Mouse (Mus musculus) frontal cortex, postnatal 25 days (tissue): ENCODE results near the gene Rsbn1.

Experiments used
- DNase-seq, 2 experiments: peaks; one replicate each; pipeline ENCODE4 v3.0.0; 2022; ENCODE audit warnings: low spot score in 2 of 2

Gene Rsbn1

GRCm38 (mm10) chr3:103948666-103949065, 34.7 kb downstream of the Rsbn1 start:
- no peak for DNase-seq

DNA sequence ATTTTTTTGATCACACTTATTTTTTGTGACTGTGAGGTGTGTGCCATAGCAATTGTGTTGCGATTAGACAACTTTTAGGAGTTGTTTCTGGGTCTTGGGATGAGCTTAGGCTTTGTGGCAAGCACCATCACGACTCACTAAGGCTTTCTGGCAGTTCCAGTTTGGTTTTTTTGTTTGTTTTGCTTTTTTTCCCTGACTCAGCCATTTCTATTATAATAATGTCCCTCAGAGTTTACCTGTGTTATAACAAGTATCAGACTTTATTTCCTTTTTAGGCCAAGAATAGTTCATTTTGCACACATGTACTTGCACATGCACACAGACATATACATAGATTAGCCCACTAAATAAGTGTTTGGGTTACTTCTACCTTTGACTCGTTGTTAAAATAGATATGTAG, 46.7 kb downstream of the Rsbn1 start:
- no peak for DNase-seq

DNA sequence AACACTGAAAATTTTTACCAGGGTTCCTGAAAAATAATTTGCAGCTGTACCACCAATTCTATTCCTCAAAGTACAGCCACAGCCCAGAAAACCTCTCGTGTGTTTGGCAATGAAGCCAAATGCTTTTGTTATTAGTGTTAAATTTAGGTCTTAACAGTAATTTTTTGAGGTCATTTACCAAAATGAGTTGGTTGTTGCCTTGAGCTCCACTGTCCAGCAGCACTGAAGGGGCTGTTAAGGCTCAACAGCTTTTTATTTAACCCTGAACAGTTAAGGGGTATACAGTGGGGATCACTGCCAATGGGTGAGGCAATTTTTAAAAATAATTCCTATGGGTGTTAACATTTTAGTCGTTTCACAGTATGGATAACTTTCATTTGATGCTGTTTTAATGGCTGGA, 53.3 kb downstream of the Rsbn1 start:
- no peak for DNase-seq

GRCm38 (mm10) chr3:103967861-103968691, 54.2 kb downstream of the Rsbn1 start, which contains the start of gene Phtf1:
Phtf1 (plus strand) TSS chr3:103968110.
- peak; percentile 69 to 75 for DNase-seq

DNA sequence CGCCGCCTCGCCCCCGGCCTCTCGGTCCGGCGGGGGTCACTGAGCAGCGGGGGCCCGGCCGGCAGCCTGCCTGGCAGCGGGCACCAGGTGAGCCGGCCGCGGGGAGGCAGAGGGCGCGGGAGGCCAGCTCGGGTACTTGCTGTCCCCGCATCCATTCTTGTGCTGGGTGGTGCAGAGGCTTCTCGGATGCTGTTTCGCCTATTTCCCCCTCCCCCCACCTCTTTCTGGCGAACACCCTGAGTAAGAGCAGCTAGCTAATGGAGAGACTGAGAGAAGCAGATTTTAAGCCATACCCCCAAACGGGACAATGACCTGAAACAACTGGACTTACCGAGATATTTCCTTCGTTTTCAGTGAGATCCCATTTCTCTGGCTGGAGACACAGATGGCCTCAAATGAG, 54.8 kb downstream of the Rsbn1 start:
- peak; percentile 39 to 46 for DNase-seq

DNA sequence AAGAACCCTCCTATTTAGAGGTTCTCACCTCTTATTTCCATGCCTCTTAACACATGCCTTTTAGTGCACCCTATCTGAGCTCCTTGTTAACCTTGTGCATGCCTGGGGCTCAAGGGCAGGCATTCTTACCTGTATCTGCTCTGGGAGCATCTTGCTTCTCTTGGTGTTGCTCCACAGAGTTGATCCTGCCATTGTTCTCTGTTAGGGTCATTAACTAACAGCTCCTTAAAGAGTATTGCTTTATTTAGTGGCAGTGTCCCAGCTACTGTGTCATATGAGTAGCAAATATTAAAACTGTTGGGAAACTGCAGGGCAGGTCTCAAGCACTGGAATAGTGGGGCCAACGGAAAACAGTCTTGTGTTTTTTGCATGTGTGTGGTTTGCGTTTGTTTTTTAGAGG, 57.2 kb downstream of the Rsbn1 start:
- DNase-seq, result no peak

DNA sequence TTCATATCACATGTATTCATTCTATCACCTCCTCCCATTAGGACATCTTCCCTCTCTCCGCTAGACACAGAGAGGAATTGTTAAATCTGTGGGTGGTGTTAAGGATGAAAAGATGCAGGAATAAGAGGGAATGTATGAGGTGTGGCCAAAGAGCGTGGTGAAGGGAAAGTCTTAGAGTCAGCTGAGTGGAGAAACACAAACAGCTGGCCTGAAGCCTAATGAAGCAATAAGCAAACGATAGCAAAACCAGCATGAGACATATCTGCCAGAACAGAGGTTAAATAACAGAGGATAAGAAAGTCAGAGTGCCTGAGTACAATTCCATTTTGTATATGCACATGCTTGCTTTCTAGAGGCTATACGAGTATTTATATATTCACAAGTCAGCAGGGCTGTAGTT, 70.6 kb downstream of the Rsbn1 start:
- DNase-seq, result no peak

DNA sequence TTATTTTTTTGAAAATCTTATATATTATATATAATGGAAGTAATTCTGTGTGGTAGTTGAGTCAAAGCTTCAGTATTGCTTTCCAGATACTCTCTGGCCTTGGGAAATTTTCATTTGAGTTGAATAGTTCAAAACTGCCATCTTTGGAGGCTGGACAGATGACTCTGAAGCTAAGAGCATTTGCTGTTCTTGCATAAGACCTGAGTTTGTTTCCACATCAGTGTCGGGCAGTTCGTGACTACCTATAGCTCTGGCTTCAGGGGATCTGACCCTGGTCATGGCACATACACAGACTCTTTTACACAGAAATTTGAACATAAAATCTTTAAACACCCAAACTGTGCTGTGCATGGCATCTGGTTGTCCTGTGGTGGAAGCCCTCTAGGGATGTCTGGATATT, 71.3 kb downstream of the Rsbn1 start:
- DNase-seq, result no peak

DNA sequence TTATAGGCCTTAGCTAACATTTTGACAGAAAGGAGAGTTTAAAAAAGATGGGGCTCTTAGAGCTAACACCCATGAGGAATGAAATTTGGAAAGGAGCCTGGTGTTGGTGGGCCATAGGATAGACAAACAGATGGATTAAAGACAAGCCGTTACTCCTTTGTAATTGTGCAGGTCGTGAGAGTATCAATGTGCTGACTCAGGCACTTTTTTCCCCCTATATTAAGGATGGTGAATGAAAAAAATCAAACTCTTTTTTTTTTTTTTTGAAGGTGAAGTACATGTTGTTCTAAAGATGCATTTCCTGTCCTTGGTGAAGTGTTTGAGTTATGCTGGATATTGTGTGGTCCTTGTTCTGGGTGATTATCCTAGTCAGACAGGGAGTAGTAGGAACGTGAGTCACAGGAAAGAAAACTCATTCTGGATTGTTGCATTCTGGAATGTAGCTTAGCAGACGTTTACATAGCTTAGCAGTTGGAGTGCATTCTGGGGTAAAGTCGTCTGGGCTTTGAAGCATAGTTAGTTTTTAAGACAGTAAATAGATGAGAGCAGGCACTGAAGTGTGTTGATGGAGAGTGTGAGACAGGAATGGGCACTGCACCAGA, 74.0 kb downstream of the Rsbn1 start:
- no peak for DNase-seq

- DNase-seq, result no peak
These were observed 75.4 kb downstream of the Rsbn1 start for GRCm38 (mm10) chr3:103989352-103989751.

- DNase-seq, result no peak
These were observed 77.4 kb downstream of the Rsbn1 start for GRCm38 (mm10) chr3:103991271-103991670.

GRCm38 (mm10) chr3:103998724-103999123, 84.8 kb downstream of the Rsbn1 start:
- DNase-seq, result no peak

DNA sequence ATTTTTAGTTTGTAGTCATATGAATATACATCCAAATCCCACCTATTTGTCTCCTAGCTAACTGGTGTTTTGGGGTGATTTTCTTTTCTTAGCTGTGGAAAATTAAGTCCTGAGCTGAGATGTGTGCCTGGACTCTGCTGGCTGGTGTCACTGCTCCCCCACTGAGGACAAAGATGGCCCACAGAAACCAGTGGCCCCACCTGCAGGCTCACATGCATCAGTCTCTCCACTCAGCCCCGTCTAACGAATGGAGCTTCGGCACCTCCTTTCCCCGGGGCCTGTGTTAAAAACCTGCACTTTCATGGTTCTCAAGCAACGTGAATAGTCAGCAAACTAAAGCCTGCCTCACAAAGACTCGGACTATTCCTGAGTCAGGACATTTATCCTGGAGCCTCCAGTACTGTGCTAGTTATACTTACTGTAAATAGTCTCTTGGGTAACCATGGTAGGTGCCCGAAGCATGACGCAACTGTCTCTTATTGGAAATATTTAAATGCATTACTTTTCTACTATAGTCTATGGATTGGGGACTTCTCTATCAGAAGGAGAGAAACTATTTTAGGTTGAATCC, 93.1 kb downstream of the Rsbn1 start:
- no peak for DNase-seq

GRCm38 (mm10) chr3:104007479-104007878, 93.6 kb downstream of the Rsbn1 start:
- peak in 1 of 2 experiments; percentile 27 for DNase-seq

- no peak for DNase-seq
These were observed 96.2 kb downstream of the Rsbn1 start for GRCm38 (mm10) chr3:104009924-104010662.

DNA sequence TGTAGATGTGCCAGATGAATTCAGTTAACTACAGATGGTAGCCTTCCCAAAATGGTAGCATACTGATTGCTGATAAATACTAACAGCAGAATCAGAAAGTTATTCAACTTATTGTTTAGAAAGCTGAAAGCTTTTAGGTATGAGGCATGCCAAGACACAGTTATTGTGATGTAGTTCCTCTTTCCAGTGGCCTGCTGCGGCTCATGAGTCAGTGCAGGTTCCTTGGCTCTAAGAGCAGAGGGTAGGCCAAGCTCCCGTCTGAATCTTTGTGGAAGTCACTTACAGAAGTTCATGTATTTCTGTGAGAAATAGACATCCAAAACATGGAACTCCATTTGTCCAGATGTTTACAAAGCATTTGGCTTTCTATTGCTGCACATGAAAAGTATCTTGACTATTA, 98.1 kb downstream of the Rsbn1 start:
- DNase-seq, result no peak
